Mouse (Mus musculus): Measurements from ENCODE around the gene Ddit4.

DNA sequence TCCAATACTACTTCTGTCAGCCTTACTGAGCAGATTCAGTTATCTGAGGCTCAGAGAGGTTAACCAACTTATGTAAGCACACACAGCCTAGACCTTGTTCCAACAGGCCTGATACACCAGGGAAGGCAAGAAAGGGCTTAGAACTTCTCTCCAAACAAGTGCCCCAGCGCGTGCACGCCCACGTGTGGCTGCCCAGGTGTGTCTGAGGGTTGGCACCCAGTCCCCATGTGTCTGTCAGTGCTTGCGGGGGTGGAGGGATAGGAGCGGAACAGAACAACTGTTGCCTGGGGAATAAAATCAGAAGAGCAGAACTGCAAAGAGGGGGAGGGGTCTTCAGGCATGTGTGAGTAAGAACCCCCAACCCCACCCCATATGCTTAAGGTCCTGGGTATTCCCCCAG lies 40.5 kb downstream of the Ddit4 start:
- TF ChIP-seq CTCF (IDR thresholded peaks at IDR 0.05; ENCODE audit: extremely low read depth, insufficient read length, insufficient replicate concordance, low read depth, low read length) (no peak), POLR2A (IDR thresholded peaks at IDR 0.05; ENCODE audit: low read depth, low read length) (no peak)
